Mouse (Mus musculus) induced T-regulatory cell, adult 2 months (primary cell): Measurements from ENCODE around the gene Prss32.
A peak's percentile ranks its signal among the peaks of the same experiment; 100 is the strongest.

Experiments
- DNase-seq: peaks from one replicate; pipeline ENCODE4 v3.0.0-alpha.2; 2012; ENCODE audit warnings: low read depth

Prss32 gene

DNA sequence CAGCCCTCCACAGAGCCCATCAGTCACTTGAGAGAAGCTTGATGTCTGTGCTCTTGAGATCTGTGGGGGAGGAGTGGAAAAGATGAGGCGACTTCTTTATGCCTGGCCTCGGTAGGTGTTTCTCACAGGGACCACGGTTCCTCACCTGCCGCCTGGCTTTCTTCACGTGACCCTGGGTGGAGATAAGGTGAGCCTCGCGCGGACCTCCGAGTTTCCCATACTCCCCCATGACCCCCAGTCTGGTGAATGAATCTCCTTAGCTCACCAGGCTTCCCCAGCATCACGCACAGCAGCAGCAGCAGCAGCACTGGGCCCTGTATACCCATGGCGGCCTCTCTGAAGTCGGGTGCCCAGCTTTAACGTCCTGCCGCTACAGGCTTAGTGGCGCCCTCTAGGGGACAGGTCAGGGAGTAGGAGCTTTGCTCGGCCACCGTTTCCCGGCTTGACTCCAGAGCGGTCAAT is at the start of gene Prss32, which contains the start of gene Prss41:
Gene Prss32 (plus strand): TSS at position 44 of the 462 bp plus-strand sequence.
Gene Prss41 (minus strand): TSS at position 361 of the 462 bp plus-strand sequence.
- DNase-seq, result peak; percentile 84

DNA sequence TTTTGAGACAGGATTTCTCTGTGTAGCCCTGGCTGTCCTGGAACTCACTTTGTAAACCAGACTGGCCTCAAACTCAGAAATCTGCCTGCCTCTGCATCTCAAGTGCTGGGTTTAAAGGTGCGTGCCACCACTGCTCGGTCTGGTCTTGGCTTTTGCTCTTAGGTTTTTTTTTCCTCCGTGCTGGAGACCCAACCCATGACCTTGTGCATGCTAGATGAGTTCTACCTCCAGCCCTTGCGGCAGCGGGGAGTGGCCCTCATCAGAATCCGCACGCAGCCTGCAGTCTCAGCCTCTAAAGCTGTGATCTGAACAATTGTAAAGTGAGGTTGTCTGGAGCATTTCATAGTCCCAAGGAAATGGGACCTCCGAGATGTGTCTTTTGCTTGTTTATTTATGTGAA is 48.3 kb upstream of the Prss32 start:
- no peak for DNase-seq

DNA sequence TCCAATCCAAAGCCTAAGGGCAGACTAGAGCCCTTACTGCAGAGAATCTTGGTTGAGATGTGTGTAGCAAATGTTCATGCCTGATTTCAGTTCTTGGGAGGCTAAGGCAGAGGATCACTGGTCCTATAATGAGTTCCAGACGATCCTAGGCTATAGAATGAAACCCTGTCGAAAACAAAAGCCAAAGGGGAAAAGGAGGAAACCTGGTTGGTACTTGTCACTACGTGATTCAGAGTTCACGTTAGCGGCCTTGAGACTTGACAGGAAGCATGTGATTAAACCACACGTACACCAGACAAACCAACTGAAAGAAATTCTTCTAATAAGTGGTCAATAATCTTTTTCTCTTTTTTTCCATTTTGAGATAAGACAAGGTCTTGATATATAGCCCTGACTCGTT is 46.3 kb upstream of the Prss32 start:
- peak; percentile 71 for DNase-seq

DNA sequence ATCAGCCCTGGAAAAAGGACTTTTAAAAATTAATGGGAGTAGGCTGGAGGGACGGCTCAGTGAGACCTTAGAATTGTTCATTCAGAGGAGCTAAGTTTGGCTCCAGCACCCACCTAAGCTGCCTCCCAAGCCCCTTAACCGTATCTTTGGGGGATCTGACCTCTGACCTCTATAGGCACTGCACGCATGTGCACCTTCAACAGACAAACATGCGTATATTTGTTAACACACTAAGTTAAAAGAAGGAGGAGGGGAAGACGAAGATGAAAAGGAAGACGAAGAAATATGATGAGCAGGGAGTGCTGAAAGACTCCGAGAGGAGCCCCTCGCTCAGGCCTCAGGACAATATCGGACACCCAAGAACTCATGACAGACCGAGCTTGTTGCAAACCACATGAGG is 42.0 kb upstream of the Prss32 start:
- no peak for DNase-seq

DNA sequence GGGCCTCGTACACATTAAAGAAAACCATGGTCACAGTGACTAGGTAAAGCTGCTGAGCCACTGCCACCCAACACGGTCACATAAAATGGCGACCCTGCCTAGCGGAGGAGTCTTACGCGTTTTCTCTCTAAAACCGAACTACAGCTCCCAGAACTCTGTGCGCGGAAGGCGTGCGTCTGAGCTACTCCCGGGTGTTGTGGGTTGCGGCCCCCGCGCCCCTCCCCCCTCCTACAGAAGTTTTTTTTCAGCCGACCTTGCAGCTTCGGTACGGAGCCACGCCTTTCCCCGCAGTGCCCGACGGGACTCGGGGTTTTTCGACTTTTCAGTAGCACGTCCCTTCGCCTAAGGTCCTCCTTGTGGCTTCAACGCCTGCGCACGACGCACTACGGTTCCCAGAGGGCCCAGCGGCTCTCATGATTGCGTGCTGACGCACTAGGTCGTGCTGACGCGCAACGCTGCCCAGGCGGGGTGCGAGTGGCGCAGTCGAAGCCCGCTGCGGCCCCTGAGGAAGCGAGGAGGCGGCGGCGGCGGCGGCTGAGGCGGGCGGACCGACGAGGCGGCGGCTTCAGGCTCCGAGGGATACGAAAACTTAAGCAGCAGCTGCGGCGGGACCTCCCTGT is 40.8 kb upstream of the Prss32 start:
- peak; percentile 99 for DNase-seq

DNA sequence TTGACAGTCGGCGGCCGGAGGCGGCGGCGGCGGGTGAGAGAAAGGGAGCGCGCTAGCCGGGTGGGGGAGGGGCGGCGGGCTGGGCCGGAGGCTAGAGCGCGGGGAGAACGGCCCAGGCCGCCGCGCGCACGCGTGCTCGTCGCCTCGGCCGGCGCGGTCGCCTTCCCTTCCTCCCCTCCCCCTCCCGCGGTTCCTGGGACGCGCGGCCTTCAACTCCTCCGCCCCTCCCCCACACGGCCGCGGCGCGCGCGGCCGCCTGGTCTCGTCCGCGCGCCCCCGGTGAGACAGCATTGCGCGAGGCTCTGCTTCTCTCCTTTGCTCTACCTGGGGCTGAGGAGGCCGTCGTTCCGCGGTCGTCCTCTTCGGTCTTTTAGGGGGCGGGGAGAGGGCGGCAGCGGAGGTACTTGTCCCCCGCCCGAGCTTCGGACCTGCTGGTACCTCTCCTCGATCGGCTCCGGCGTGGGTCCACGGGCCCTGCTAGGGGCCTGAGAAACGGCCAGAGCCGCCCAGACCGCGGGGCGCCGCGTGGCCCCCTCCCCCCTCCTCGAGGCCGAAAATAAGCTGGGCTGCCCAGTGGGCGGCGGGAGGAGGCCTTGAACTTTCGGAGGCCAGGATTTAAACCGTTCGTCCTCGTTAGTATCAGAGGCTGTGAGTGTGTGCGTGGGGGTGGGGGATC is 40.2 kb upstream of the Prss32 start:
- peak; percentile 92 for DNase-seq

DNA sequence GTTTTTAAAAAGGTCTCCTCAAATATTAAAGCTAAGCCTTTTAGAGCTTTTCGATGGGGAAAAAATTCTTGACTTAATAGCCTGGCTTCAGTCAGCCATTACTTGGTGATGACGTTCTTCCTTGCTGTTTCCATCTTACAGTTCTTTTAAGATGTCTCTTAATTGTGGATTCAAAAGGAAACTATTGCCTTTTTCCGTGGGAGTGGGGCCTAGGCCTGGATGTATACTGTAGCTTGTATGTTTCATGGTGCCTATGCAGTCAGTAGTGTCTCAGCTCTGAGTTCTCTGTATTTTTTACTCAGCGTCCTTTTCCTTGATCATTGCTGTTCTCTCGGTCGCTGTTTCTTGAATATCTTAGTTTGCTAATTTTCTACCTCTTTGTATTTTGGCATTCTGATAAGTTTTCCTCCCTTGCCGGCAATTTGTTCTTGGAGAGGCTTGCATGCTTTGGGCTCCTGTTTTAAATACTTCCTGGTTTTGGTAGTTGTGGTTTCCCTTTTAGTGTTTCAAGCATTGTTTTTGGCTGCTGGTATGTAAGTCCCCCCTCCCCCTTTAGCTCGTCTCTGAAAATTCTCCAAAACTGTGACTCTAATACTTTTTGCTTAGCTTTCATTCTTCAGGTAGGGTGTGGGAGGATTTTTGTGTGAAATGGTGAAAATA is 39.1 kb upstream of the Prss32 start:
- peak; percentile 83 for DNase-seq

DNA sequence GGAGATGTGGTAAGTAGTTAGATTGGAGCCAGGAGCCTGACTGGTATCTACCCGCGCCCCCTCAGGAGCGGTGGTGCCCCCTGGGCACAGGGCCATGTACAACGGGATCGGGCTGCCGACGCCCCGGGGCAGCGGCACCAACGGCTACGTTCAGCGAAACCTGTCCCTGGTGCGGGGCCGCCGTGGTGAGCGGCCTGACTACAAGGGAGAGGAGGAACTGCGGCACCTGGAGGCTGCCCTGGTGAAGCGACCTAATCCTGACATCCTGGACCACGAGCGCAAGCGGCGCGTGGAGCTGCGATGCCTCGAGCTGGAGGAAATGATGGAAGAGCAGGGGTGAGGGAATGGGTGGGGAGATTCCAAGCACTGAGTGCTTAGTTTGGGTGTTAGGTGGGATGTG is 36.8 kb upstream of the Prss32 start:
- peak; percentile 62 for DNase-seq

DNA sequence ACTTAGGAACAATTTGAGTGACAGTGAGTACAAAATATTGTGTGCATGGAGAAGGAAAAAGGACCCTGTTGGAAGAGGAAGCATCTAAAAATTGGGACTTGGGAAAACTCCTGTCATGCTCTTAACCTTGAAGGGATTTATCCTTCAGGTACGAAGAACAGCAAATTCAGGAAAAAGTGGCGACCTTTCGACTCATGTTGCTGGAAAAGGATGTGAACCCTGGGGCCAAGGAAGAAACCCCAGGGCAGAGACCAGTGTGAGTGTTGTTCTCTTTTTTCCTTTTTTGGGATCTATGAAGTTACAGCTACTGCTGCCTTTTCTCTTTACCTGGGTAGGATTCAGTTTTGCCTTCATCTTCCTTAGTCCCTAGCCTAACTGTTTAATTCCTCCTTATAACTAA is 35.7 kb upstream of the Prss32 start:
- DNase-seq, result no peak

DNA sequence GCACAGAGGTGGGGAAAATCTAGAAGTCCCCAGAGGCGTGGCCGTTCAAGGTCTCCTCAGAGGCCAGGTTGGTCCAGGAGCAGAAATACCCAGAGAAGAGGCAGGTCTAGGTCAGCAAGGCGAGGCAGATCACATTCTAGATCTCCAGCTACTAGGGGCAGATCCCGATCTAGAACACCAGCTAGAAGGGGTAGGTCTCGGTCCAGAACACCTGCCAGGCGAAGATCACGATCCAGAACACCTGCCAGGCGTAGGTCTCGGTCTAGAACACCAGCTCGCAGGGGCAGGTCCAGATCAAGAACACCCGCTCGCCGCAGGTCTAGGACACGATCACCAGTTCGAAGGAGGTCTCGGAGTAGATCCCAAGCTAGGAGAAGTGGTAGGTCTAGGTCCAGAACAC is 28.0 kb upstream of the Prss32 start:
- DNase-seq, result no peak

DNA sequence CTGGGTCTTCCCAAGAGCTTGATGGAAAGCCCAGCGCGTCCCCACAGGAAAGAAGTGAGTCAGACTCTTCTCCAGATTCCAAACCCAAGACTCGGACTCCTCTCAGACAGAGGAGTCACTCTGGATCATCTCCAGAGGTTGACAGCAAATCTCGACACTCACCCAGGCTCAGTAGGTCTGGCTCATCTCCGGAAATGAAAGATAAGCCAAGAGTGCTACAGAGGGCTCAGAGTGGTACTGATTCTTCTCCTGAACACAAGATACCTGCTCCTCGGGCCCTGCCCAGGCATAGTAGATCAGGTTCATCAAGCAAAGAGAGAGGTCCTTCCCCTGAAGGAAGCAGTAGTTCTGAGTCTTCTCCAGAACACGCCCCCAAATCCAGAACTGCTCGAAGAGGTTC is 25.1 kb upstream of the Prss32 start:
- peak; percentile 24 for DNase-seq

DNA sequence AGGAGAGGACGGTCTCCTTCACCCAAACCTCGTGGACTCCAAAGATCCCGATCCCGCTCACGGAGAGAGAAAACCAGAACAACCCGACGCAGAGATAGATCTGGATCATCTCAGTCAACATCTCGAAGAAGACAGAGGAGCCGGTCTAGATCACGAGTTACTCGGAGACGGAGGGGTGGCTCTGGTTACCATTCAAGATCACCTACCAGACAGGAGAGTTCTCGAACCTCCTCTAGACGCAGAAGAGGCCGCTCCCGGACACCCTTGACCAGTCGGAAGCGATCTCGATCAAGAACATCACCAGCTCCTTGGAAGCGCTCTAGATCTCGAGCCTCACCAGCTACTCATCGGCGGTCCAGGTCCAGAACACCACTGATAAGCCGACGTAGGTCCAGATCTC is 24.4 kb upstream of the Prss32 start:
- DNase-seq, result no peak

DNA sequence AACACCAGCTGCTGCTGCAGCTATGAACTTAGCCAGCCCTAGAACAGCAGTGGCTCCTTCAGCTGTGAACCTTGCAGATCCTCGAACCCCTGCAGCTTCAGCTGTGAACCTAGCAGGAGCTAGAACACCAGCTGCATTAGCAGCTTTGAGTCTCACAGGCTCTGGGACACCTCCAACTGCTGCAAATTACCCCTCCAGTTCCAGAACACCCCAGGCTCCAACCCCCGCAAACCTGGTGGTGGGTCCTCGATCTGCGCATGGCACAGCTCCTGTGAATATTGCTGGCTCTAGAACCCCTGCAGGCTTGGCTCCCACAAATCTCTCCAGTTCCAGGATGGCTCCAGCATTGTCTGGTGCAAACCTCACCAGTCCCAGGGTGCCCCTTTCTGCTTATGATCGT is 22.9 kb upstream of the Prss32 start:
- no peak for DNase-seq

DNA sequence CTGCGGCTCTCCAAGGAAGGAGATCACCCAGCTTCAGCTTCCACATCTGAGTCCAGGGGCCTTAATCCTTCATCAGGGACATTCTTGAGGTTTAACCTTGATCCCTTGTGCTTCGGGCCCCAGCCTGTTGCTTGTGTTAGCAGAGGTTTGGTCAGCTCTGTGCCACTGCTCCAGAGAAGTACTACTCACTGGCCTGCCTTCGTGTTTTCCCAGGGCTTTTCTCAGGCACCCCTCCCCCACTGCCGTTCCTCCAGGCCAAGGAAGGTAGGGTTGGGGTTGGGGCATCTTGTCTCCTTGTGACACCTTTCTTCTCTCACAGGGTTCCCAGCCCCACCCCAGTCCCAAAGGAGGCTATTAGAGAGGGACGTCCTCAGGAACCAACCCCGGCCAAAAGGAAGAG is 21.6 kb upstream of the Prss32 start:
- peak; percentile 22 for DNase-seq

DNA sequence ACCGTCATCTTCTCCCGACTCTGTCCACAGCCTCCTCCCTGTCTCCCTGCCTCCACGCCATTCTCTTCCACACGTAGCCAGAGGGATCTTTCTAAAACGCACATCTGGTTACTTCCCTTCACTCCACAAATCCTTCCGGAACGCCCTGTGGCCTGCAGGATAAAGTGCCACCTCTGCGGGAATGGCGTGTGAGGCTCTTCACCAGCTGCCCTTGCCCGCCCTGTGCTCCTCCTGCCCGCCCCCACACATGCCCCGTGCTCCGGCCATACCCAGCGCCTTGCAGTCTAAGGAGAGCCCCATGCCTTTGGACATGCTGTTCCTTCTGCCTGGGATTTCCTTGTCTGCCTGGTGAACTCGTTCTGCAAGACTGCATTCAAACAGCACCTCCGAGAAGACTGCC is 20.6 kb upstream of the Prss32 start:
- no peak for DNase-seq

DNA sequence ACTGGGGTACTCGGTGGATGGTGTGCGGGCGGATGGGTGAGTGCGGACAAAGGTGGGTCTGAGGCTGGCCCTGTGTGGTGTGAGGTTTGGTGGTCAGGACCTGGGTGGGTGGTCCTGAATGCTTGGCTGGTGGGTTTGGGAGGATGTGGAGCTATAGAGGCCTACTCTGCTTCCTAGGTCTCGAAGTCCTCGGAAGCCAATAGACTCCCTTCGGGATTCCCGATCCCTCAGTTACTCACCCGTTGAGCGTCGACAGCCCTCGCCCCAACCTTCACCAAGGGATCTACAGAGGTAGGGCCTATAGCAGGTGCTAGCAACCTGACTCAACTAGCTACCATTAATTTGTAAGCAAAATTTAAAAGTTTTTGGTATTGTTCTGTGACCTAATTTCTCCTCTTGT is 20.0 kb upstream of the Prss32 start:
- DNase-seq, result peak; percentile 18

DNA sequence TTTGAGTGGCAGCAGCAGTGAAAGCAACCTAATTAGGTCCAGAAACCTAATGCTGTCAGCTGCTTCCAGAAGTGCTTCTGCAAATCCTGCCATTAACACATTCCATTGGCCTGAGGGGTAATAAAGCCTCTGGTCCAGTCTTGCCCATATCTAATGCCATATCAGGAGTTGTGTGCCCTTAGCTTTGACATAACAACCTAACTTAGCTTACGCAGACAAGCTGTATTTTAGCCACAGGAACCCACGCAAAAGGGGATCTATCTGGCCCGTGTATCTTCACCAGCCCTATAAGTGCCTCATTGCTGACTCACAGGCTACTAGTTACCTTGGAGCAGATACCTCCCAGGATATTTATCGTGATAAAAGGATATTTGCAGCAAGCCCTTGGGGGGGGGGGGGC is 18.1 kb upstream of the Prss32 start:
- peak; percentile 21 for DNase-seq

DNA sequence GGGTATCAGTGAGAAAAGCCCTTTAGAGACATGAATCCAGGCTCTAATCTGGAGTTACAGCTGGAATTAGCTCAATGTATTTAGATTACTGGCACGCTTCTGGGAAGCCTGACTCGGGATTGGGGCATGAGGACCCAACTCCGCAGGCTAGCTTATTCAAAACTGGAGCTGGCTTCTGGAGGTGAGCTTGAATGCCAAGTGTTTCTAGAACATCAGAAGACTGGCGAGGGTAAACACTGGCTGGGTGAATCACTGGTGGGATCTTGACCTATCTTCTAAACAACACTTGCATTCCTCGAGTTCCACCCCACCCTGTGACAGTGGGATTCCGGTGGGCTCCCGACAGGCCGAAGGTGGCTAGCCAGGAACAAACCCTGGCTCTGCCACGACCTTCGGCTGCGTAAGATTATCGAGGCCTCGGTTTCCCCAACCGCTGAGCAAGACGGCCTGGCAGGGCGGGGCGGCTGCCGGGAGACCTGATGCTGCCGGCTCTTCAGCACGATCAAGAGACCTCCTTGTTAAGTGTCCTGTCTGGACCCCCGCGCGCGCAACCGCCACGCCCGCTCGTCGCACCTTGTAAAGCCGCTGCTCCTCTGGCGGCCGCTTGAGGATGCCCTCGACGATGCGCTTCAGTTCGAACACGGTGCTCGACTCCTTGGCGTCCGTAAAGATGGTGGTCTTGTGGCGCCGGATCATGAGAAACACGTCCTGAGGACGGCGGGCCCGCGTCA is 15.2 kb upstream of the Prss32 start:
- peak; percentile 79 for DNase-seq

DNA sequence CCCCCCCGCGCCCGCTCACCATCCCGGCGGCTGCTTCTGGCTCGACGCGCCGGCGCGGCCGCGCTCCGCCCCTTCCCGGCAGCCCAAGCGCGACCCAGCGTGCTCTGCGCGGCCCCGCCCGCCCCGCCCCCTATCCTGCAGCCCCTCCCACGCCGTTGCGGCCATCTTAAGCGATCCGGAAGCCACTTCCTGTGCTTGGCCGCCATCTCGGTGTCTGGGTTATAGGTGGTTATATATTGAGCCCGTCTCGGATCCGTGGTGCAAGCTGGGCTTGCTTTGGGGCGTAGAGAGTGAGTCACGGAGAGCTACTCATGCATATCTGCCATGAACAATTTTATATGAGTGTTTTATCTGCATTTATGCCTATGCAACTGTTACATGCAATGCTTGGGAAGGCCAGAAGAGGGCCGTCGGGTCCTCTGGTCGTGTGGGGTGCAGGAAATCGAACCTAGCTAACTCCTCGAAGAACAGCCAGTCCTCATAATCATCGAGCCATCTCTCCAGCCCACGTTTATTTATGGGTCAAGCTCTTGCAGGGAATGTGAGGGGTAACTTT is 14.5 kb upstream of the Prss32 start, which contains the start of gene Elob:
Gene Elob (minus strand): TSS at position 73 of the 556 bp plus-strand sequence.
- peak; percentile 95 for DNase-seq

DNA sequence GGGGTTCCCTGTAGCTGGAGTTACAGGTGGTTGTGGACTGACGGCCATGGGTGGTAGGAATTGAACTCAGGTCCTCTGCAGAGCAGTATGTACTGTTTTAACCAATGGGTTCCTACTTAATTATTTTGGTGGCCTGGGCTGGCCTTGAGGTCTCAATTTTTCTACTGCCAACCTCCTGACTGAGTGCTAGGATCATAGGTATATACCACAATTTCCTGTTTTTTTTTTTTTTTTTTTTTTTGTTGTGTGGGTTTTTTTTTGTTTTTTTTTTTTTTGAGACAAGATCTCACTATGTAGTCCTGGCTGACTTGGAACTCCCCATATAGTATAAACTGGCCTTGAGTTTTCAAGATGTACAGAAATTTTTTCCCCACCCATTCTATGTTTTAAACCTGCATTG is 12.5 kb upstream of the Prss32 start:
- DNase-seq, result peak; percentile 56

DNA sequence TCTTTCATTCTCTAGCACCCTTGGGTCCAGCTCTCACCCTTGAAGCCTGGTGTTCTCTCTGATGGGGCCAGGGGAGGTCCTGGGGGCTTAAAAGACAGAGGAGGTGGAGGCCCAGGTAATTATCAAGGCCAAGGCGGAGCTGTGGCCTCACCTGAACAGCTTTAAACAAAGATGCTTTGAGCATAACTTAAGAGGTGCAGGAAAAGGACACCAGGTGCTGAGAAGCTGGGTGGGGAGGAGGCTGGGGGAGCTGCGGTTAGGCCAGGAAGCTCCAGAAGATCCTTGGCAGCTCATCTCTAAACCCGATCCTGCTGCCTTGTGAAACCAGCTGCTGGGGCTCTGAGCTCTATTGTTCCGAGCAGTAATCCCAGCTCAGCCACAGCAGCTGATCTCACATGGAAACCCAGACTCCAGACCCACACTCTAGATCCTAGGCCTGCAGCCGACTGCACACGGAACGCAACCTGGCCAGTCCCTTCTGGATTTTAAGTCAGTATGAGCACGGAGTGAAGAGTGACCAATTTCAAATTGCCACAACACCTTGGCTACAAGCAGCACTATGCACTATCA is 7.6 kb upstream of the Prss32 start, which contains the start of gene Prss33:
Gene Prss33 (minus strand): TSS at position 51 of the 570 bp plus-strand sequence.
- no peak for DNase-seq

DNA sequence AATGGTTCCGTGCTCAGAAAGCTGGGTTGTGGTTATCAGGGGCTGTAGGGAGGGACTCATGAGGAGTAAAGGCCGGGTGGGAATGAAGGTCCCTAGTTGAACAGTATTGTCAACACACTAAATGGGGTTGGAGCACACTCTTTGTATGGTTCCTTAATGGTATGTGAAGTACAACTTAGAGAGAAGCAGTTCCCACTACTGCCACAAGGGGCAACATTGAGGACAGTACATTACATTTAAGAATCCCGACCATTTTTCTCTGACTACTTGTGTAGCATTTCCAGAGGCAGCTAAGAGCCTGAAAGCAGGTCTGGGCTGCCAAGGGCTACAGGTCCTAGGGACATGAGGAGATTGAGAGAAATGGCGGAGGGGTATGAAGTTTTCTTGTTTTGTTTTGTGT is 2.5 kb upstream of the Prss32 start:
- DNase-seq, result peak; percentile 89
